Mouse (Mus musculus): ENCODE results near the gene Gm20388.

GRCm38 (mm10) chr8:123925671-123926070 is 4015.0 kb downstream of the Gm20388 start:
- TF ChIP-seq POLR2A (IDR thresholded peaks at IDR 0.05; ENCODE audit: borderline replicate concordance, insufficient read depth, low read length) (no peak), CTCF (IDR thresholded peaks at IDR 0.05; ENCODE audit: borderline replicate concordance, insufficient read depth, low read depth, low read length) (no peak)
